Comparison of ENCODE assay signal across 8 mouse cellular contexts in genomic region chr9:46185191-46185590, GRCm38 (mm10). TPM values are rescaled to one million over a fixed set of nuclear protein-coding genes. Genes with fewer than 3 reads are reported as not detected.
DNase-seq lines count a peak whose midpoint lies in the region; ATAC-seq and TF ChIP-seq lines count a peak whose summit lies in the region.

No protein-coding gene starts in this region.

- no peak overlapping the region for H3K9ac ChIP-seq in embryonic facial prominence, embryonic 11.5 days (replicated peaks; ENCODE audit: low read length)
- no peak overlapping the region for H3K9ac ChIP-seq in heart, embryonic 13.5 days
- no peak overlapping the region for H3K9ac ChIP-seq in lung, postnatal 0 days (replicated peaks; ENCODE audit: low read depth)

- H3K27ac ChIP-seq in embryonic facial prominence, embryonic 11.5 days (replicated peaks; ENCODE audit: low read depth, low read length) = no peak overlapping the region
- no peak overlapping the region for H3K27ac ChIP-seq in embryonic facial prominence, embryonic 10.5 days (replicated peaks)
- peak overlapping the region; percentile 78 for H3K27ac ChIP-seq in heart, embryonic 13.5 days (replicated peaks)
- peak overlapping the region; percentile 52 for H3K27ac ChIP-seq in lung, postnatal 0 days (ENCODE audit: low read length)

- no peaks in the 10 kb centered on the region for H3K4me1 ChIP-seq in embryonic facial prominence, embryonic 11.5 days (ENCODE audit: control insufficient read depth, insufficient read depth, low read length)
- H3K4me1 ChIP-seq in embryonic facial prominence, embryonic 10.5 days = peaks cover 2% of the 10 kb centered on the region; the same call in 1 of the 2 replicates
- peaks cover 15% of the 10 kb centered on the region for H3K4me1 ChIP-seq in heart, embryonic 13.5 days
- H3K4me1 ChIP-seq in lung, postnatal 0 days (ENCODE audit: insufficient read depth, low read depth, low read length) = no peaks in the 10 kb centered on the region

- 51% methylated on average over 2 of the region's 2 CpGs for WGBS in embryonic facial prominence, embryonic 11.5 days
- 47% methylated on average over 2 of the region's 2 CpGs for WGBS in embryonic facial prominence, embryonic 10.5 days
- WGBS in heart, embryonic 13.5 days = 22% methylated on average over 2 of the region's 2 CpGs
- 22% methylated on average over 2 of the region's 2 CpGs for WGBS in lung, postnatal 0 days

- no peak for TF ChIP-seq EP300 in lung, postnatal 0 days (IDR thresholded peaks at IDR 0.05)

- H3K27me3 ChIP-seq in embryonic facial prominence, embryonic 11.5 days (ENCODE audit: control insufficient read depth, insufficient read depth, low read length) = no peaks in the 10 kb centered on the region
- no peaks in the 10 kb centered on the region for H3K27me3 ChIP-seq in embryonic facial prominence, embryonic 10.5 days (replicated peaks; ENCODE audit: low read depth, poor library complexity, severe bottlenecking)
- H3K27me3 ChIP-seq in heart, embryonic 13.5 days (replicated peaks) = no peaks in the 10 kb centered on the region
- no peaks in the 10 kb centered on the region for H3K27me3 ChIP-seq in lung, postnatal 0 days (replicated peaks; ENCODE audit: insufficient read depth, low read length)

- no peak overlapping the region for H3K4me3 ChIP-seq in embryonic facial prominence, embryonic 11.5 days (ENCODE audit: low read depth, low read length)
- no peak overlapping the region for H3K4me3 ChIP-seq in embryonic facial prominence, embryonic 10.5 days
- no peak overlapping the region for H3K4me3 ChIP-seq in heart, embryonic 13.5 days
- H3K4me3 ChIP-seq in lung, postnatal 0 days (ENCODE audit: low read depth, low read length) = no peak overlapping the region

- DNase-seq in embryonic facial prominence, embryonic 11.5 days (ENCODE audit: low spot score) = peak; percentile 39
- DNase-seq in embryonic facial prominence, embryonic 10.5 days (ENCODE audit: low spot score) = no peak
- DNase-seq in 3T3-L1 (ENCODE audit: low read depth, low spot score) = peak; percentile 78
- DNase-seq in lung, postnatal 0 days (ENCODE audit: low spot score) = peak; percentile 67
- no peak for DNase-seq in urinary bladder, adult 18-20 months (ENCODE audit: low spot score in 2 of 2)
- DNase-seq in urinary bladder, postnatal 25 days (ENCODE audit: low spot score) = no peak

- no peak overlapping the region for H3K4me2 ChIP-seq in embryonic facial prominence, embryonic 11.5 days (ENCODE audit: low read depth, low read length)
- no peak overlapping the region for H3K4me2 ChIP-seq in heart, embryonic 13.5 days
- H3K4me2 ChIP-seq in lung, postnatal 0 days (replicated peaks; ENCODE audit: low read depth, low read length) = no peak overlapping the region

- H3K9me3 ChIP-seq in embryonic facial prominence, embryonic 11.5 days (replicated peaks; ENCODE audit: control insufficient read depth, low read length) = no peaks in the 10 kb centered on the region
- H3K9me3 ChIP-seq in embryonic facial prominence, embryonic 10.5 days = no peaks in the 10 kb centered on the region
- no peaks in the 10 kb centered on the region for H3K9me3 ChIP-seq in heart, embryonic 13.5 days
- no peaks in the 10 kb centered on the region for H3K9me3 ChIP-seq in lung, postnatal 0 days (ENCODE audit: low read length)

- no peaks in the 10 kb centered on the region for H3K36me3 ChIP-seq in embryonic facial prominence, embryonic 11.5 days (replicated peaks; ENCODE audit: control insufficient read depth, insufficient read depth, low read depth, low read length)
- H3K36me3 ChIP-seq in embryonic facial prominence, embryonic 10.5 days (replicated peaks) = peaks cover 13% of the 10 kb centered on the region
- peaks cover 16% of the 10 kb centered on the region; the same call in 1 of the 2 replicates for H3K36me3 ChIP-seq in heart, embryonic 13.5 days
- no peaks in the 10 kb centered on the region for H3K36me3 ChIP-seq in lung, postnatal 0 days (ENCODE audit: insufficient read depth, low read length)

- ATAC-seq in embryonic facial prominence, embryonic 11.5 days (replicated peaks; ENCODE audit: insufficient number of reproducible peaks, low FRiP score, low TSS enrichment, low read depth) = no peak
- ATAC-seq in activated CD4-positive, CD25-positive, alpha-beta regulatory T cell, adult 4 months = peak; percentile 68
- ATAC-seq in heart, embryonic 13.5 days (ENCODE audit: extremely low read depth, insufficient number of reproducible peaks, low FRiP score, low TSS enrichment) = no peak
- peak; percentile 58 for ATAC-seq in lung, postnatal 0 days

- TF ChIP-seq CTCF in lung, postnatal 0 days (IDR thresholded peaks at IDR 0.05) = peak; percentile 67

RNA-seq across cellular contexts. Expression of gene Apoa1, which starts 43.2 kb away (rescaled TPM):
- 1.2 and 1.9 TPM in 2 replicates for polyA plus RNA-seq in embryonic facial prominence, embryonic 11.5 days (2014; fragmentation: Nextera tagmentation; extraction: Ambion mirVana)
- 1.4 TPM in 2 replicates for polyA plus RNA-seq in embryonic facial prominence, embryonic 10.5 days (2016; fragmentation: Nextera tagmentation; extraction: Ambion mirVana)
- not detected for polyA plus RNA-seq in activated CD4-positive, CD25-positive, alpha-beta regulatory T cell, adult 4 months (2017; shearing (Covaris generic))
- 11.2 and 68.6 TPM in 2 replicates for polyA plus RNA-seq in heart, embryonic 13.5 days (2015; fragmentation: Nextera tagmentation; extraction: Ambion mirVana)
- polyA plus RNA-seq in lung, postnatal 0 days (2015; fragmentation: Nextera tagmentation; extraction: Ambion mirVana) = 2.2 and 3.7 TPM in 2 replicates

RNA-seq across cellular contexts. Expression of gene Apoc3, which starts 50.2 kb away (rescaled TPM):
- polyA plus RNA-seq in embryonic facial prominence, embryonic 11.5 days (2014; fragmentation: Nextera tagmentation; extraction: Ambion mirVana) = not detected in 2 replicates
- not detected in 2 replicates for polyA plus RNA-seq in embryonic facial prominence, embryonic 10.5 days (2016; fragmentation: Nextera tagmentation; extraction: Ambion mirVana)
- polyA plus RNA-seq in activated CD4-positive, CD25-positive, alpha-beta regulatory T cell, adult 4 months (2017; shearing (Covaris generic)) = not detected
- not detected in 2 replicates for polyA plus RNA-seq in heart, embryonic 13.5 days (2015; fragmentation: Nextera tagmentation; extraction: Ambion mirVana)
- polyA plus RNA-seq in lung, postnatal 0 days (2015; fragmentation: Nextera tagmentation; extraction: Ambion mirVana) = not detected in 2 replicates

RNA-seq across cellular contexts. Expression of gene Apoa4, which starts 55.3 kb away (rescaled TPM):
- not detected in 2 replicates for polyA plus RNA-seq in embryonic facial prominence, embryonic 11.5 days (2014; fragmentation: Nextera tagmentation; extraction: Ambion mirVana)
- polyA plus RNA-seq in embryonic facial prominence, embryonic 10.5 days (2016; fragmentation: Nextera tagmentation; extraction: Ambion mirVana) = not detected in 2 replicates
- not detected for polyA plus RNA-seq in activated CD4-positive, CD25-positive, alpha-beta regulatory T cell, adult 4 months (2017; shearing (Covaris generic))
- not detected in 2 replicates for polyA plus RNA-seq in heart, embryonic 13.5 days (2015; fragmentation: Nextera tagmentation; extraction: Ambion mirVana)
- 0.06 TPM in 1 of 2 replicates, not detected in the other for polyA plus RNA-seq in lung, postnatal 0 days (2015; fragmentation: Nextera tagmentation; extraction: Ambion mirVana)

Comparison
In these comparisons a context has a peak if more than half of its experiments do, and no peak if none do; other contexts are left out.
1. DNase-seq: peak in embryonic facial prominence, embryonic 11.5 days (single experiment), 3T3-L1 (single experiment) and lung, postnatal 0 days (single experiment); none in embryonic facial prominence, embryonic 10.5 days (single experiment), urinary bladder, adult 18-20 months (0 of 2) and urinary bladder, postnatal 25 days (single experiment).
2. ATAC-seq: peak in activated CD4-positive, CD25-positive, alpha-beta regulatory T cell, adult 4 months (single experiment) and lung, postnatal 0 days (single experiment); none in embryonic facial prominence, embryonic 11.5 days (single experiment) and heart, embryonic 13.5 days (single experiment).
3. H3K27ac ChIP-seq: peak in heart, embryonic 13.5 days (single experiment) and lung, postnatal 0 days (single experiment); none in embryonic facial prominence, embryonic 11.5 days (single experiment) and embryonic facial prominence, embryonic 10.5 days (single experiment).